Mouse (Mus musculus) CH12.LX (cell line): ENCODE results near the gene Dnajc16.

Experiments
- JUND ChIP-seq: conservative IDR thresholded peaks from 2 replicates; pipeline ENCODE4 v1.6.1; 2011; ENCODE audit warnings: low read depth, low read length, improper control_type of control experiment
- NRF1 ChIP-seq: IDR thresholded peaks from 2 replicates; pipeline ENCODE4 v1.6.1; 2014; ENCODE audit warnings: low read depth, mild to moderate bottlenecking, inconsistent platforms, low read length, improper control_type of control experiment, moderate library complexity
- POLR2A ChIP-seq: IDR thresholded peaks from 2 replicates; pipeline ENCODE4 v1.6.1; 2011; ENCODE audit warnings: low read depth, mild to moderate bottlenecking, improper control_type of control experiment, low read length
- UBTF ChIP-seq: IDR thresholded peaks from 2 replicates; pipeline ENCODE4 v1.6.1; 2012; ENCODE audit warnings: low read depth, mild to moderate bottlenecking, inconsistent platforms, low read length, improper control_type of control experiment, moderate library complexity
- USF2 ChIP-seq: conservative IDR thresholded peaks from 2 replicates; pipeline ENCODE4 v1.6.1; 2011; ENCODE audit warnings: low read depth, low read length, improper control_type of control experiment

DNA sequence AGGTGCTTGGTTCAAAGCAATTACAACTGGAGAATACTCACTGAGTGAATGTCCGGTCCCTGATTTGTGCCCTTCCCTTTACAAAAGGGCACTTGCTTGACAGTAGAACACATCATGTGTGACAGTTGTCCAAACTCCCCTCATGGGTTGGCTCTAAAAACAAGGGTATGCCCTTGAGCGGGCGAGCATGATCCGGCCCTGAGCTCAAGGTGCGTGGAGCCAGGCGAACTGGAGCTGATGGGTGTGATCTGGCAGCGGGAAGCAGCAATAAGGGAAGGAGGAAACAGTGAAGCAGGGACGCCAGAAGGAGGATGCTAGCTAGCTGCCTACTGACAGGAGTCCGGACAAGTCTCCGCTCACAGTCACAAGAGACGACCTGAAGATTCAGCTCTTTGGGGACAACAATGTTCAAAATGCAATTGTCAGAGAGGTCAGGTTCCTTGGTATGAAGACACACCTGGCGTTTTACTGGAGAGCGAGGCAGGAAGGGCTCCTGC, 28.6 kb downstream of the Dnajc16 start:
- TF ChIP-seq UBTF = no peak
- TF ChIP-seq NRF1 = no peak
- TF ChIP-seq POLR2A = no peak
- no peak for TF ChIP-seq USF2
- TF ChIP-seq JUND = no peak
